Mouse (Mus musculus) mouse embryonic stem cell (cell line): ENCODE data around the gene Slc10a6.

Experiments
- in situ Hi-C, 2 experiments: fragments of 300-500 bp; cut with MboI; formaldehyde crosslinking; loops; 1 replicate in 1 of 2; 3 replicates in 1 of 2; pipeline ENCODE4 v1.14.3; 2019 to 2020; ENCODE audit warnings: low sequenced_read_pairs in 2 of 2, low pct_unique_long_range_greater_than_20kb in 1 of 2, mixed read lengths in 1 of 2; ENCODE audit not compliant: unreplicated experiment in 1 of 2

The Slc10a6 gene

DNA sequence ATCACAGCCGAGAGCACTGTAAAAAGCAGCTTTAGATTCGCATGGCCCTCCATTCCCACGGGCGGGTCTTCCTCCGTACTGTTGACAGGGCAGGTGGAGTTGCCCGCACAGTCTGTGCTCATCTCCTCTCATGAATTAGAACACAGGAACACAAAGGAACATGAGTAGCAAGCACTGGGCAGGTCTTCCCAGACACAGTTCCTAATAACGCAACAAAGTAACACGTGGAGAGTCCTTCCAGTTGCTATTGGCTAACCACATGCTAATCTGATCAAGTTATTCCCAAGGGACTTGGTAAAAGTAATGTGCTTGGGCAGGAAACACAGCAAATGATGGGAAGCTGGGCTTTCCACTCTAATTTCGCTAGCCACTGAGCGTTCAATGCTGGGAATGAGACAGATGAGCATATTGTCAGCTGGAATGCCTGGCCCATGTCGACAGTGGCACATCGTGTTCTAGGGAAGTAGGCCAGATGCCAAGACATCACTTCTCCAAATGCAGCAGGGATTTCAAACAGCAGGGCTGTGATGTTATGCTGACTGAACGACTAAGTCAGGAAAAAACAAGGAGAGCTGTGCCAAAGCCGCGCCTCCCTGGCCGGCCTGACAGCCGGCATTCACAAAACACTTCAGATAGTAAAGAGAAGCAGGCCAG, at the start of gene Slc10a6:
TSS of gene Slc10a6 (minus strand) at position 293 of the 654 bp plus-strand sequence.
- in situ Hi-C loops: no loop called here

DNA sequence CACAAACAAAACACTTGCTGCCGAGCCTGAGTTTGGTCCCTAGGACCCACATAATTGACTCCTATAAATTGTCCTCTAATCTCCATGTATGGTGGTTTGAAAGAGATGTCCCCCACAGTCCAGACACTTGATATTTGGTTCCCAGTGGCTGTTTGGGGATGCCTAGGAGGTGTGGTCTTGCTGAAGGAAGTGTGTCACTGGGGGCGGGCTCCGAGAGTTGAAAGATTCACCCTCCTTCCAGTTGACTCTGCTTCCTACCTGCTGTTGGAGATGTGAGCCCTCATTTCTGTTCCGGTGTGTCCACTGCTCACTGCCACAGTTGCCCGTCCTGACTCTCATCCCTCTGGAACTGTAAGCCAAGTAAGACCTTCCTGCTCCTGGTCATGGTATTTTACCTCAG, 49.8 kb upstream of the Slc10a6 start:
- in situ Hi-C loops: loop anchor here (10.0 to 25.0 kb wide), 2 partner anchors 133 to 156 kb away; no protein-coding TSS in a partner anchor

DNA sequence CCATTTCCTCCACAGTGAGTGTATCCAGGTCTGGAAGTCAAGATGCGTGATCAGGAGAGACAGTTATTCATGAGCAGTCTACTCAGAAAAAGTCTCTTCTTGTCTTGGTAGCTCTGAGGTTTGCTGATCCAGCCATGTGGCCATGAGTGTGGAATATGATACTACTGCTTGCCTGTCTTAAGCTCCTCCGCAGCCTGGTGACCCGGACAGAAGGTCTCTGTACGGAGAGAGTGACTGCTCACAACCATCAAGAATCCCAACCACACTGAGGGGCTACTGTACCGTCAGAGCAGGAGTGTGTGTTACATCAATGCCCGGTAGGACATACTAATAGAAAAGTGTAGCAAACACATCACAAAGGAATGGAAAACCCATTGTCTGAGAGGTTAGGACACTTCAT, 48.7 kb upstream of the Slc10a6 start:
- in situ Hi-C loops: loop anchor here (10.0 to 25.0 kb wide), 2 partner anchors 134 to 157 kb away; no protein-coding TSS in a partner anchor

DNA sequence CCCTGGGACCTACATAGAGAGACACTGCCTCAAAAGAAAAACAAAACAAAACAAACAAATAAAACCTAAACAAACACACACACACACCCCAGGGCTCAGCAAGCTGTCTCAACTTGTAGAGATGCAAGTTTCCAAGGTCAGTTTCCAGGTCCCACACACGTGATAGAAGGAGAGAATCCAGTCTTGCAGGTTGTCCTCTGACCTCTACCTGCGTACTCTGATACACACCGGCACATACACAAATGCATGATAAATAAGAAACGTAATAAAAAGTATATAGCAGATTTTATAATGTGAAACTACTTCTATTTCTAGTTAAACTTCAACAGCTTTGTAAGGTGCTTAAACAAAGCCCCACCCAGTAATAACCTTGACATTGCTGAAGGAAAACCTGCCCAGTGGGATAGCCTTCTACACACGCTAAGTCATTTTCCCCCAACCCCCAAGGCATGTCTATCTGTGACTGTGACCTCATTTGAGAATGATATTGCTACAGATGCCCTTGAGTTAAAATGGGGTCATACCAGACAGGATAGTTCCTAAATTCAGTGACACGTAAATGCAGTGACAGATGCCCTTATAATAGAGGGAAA, 47.2 kb upstream of the Slc10a6 start:
- in situ Hi-C loops: loop anchor here (10.0 to 25.0 kb wide), 2 partner anchors 136 to 158 kb away; no protein-coding TSS in a partner anchor

DNA sequence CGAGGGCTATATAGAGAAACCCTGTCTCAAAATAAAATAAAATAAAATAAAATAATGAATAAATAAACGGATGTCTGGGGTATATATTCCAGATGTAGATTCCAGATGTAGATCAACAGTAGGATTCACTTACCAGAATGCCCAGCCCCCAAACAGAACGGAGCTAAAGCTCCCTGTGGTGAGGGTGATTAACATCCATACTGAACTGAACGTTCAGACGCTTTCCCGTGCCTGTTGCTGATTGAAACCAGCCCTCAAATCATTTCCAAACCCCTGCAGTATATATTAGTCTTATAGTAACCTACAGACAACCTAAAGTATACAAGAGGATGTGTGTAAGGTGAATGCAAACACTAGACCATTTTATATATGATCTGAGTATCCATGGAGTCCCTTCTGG, 45.3 kb upstream of the Slc10a6 start:
- in situ Hi-C loops: loop anchor here in 1 of 2 experiments (10.0 kb wide), 1 partner anchor 160 kb away; no protein-coding TSS in a partner anchor

DNA sequence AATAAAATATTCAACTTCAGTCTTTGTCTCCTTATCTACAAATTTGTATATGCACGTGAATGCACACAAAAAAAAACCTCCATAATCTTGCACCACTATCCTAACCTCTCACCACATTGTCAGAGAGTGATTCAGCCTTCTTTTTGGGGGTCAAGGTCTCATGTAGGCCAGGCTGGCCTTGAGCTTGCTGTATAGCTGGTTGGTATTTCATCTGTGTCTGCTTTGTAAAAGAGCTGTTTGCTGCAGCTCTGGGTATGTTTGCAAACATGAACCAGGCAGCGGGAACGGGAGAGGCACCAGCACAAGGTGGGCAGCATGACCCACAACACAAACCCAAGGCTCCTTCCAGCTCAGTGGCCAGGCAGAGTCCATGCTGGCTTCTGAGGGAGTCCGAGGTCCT, 44.4 kb upstream of the Slc10a6 start:
- in situ Hi-C loops: loop anchor here in 1 of 2 experiments (10.0 kb wide), 1 partner anchor 161 kb away; no protein-coding TSS in a partner anchor

DNA sequence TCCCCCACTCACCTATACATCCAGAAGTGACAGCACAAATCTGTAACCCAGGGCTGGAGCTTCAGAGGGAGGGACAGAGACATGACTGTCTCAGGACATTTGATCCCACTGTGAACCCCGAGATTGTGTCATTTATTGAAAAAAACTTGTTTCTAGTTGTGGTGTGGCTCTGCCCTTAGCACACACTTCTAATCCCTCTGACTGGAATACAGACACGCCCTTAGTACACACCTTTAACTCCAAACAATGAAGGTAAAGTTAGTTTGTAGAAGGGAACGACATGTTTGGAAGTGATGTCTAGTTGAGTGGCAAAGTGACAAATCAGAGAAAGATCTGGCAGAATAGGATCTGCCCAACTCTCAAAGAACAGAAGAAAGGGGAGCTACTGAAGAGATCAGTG, 42.7 kb upstream of the Slc10a6 start:
- in situ Hi-C loops: loop anchor here in 1 of 2 experiments (10.0 kb wide), 1 partner anchor 163 kb away; no protein-coding TSS in a partner anchor

DNA sequence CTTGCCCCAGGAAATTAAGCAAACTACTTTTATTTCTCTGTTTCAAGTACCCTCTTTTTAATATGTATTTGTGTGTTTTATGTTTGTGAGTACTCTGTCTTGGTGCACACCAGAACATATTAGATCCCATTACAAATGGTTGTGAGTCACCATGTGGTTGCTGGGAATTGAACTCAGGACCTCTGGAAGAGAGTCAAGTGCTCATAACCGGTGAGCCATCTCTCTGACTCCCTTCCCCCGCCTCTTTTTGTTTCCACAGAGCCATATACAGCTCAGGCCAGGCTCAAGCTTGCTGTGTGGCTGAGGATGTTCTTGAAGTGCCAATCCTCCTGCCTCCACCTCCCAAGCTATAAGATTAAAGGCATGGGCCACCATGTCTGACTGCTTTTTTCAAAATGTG, 36.7 kb upstream of the Slc10a6 start:
- in situ Hi-C loops: no loop called here

DNA sequence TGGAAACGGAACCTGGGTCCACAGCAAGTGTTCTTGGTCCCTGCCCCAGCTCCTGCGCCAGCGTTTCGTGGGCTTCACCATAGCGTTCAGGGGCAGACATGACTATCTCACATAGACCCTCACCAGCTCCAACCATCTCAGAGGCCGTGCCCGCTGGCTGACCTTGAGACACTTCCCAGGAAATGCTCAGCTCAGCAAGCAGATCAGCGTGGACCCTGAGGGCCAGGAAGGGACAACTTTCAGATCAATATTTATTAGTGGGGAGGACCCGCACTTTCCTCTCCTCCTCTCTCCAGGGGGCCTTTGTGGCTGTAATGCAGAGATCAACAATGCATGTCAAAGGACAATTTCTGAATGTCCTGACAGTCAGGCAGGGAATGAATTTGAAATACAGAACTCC, 35.7 kb upstream of the Slc10a6 start:
- in situ Hi-C loops: no loop called here

DNA sequence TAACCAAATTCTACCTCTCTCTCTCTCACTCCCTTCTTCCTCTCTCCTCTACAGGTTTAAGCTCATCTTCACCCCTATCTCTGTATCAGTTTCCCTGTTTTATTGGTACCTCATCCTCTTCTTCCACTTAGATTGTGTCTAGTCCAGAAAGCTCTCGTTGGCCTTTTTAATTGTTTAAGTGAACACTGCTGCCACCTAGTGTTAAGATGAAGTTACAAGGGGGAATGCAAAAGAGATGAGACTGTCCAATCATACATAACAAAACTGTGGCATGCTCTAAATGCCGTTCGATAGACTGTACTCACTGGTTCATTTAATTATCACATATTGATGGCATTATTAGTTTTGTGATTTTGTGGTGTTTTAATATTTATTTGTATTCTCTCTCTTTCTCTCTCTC, 30.4 kb upstream of the Slc10a6 start:
- in situ Hi-C loops: no loop called here

DNA sequence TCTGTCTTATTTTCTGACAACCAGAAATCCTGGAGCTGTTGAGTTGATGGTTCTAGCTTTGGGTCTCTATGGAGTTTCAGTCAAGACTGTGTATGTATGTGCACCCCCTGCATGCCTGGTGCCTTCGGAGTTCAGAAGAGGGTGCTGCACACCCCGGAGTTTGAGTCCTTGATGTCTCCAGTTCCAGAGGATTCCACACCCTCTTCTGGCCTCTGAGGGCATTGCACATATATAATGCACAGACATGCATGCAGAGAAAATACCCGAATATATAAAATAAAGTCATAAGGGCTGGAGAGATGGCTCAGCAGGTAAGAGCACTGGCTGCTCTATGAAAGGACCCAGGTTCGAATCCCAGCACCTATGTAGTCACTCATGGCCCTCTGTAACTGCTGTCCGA, 29.7 kb upstream of the Slc10a6 start:
- in situ Hi-C loops: no loop called here

DNA sequence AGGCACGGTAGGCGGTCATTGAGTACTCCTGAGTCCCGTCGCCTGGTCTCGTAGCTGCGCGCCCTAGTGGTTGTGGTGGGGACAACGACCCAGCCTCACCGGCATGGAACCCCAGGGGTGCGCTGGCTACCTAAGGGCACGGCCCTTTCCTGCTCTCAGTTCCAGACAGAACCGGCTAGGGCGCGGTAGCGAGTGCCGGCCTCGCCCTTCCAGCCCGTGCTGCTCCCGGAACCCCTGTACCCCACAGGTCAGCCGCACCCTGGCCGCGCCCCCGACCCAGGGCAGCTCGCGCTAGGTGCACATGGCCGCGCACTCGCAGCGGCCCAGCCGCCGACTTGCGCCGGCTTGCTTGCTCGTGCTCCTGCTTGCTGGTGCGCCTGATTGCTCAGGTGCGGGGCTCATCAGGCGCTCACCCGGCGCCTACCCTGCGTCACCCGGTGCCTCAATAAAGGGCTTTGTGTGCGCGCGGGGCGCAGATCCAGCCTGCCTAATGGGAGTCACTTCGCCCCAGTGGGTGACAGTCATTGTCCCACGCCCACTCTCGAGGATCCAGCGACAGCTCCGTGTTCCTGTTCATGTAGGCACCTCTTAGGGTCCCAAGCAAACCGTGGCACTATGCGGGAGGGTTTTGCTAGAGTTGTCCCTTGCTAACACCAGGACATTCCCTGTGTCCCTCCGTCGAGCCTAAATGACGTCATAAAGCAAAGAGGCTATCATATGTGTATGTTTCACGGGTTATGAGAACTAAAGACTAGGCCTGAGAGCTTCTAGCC, 26.3 kb upstream of the Slc10a6 start, which contains the start of gene 1700016H13Rik:
TSS of gene 1700016H13Rik (minus strand) at position 665 of the 773 bp plus-strand sequence.
- in situ Hi-C loops: no loop called here

DNA sequence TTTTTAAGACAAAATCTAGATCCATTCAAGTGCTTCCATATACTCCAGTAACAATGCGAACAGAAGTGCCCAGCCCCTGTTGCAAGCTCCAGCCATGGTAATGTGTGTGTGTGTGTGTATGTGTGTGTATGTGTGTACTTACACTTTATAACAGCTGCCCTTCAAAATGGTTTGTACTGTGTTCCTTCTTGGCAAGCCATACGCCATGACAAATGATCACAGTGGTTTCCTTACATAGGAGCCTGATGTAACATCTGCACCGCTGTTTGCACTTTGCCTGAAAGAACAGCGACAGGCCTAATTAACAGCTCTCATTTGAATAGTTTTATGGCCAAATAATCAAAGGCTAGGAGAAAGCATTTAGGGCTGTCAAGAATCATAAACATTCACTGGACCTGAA, 25.6 kb upstream of the Slc10a6 start:
- in situ Hi-C loops: loop anchor here (5.0 kb wide), 1 partner anchor 297 kb away; no protein-coding TSS in a partner anchor

DNA sequence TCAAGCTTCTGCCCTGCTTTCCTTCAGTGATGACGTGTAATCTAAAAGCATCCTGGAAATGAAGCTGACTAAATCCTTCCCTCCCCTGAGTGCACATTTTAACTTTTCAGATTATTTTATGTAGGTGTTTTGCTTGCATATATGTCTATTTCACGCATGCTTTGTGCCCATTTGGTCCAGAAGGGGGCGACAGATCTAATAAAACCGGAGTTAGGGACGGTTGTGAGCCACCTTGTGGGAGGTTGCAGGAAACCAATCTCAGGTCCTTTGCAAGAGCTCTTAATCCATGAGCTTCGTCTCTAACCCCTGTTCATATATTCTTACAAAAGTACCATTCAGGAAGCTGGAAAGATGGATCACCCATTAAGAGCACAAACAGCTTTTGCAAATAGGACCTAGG, 25.0 kb upstream of the Slc10a6 start:
- in situ Hi-C loops: loop anchor here (5.0 kb wide), 1 partner anchor 297 kb away; no protein-coding TSS in a partner anchor

DNA sequence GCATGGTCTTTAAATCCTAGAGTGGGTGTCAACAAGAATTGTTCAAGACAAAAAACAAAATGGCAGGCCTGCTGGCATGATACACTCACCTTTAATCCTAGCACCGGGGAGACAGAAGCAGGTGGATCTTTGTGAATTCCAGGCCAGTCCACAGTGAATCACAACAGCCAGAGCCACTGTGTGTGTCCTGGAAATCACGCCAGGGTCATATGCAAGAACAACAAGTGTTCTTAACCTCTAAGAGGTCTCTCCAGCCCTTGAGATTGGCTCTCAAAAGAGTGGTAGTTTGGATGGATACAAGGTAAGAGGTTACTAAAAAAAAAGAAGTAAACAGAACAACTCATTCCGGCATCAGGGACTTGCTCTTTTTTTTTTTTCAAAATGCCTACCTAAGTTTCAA, 18.1 kb upstream of the Slc10a6 start:
- in situ Hi-C loops: no loop called here

DNA sequence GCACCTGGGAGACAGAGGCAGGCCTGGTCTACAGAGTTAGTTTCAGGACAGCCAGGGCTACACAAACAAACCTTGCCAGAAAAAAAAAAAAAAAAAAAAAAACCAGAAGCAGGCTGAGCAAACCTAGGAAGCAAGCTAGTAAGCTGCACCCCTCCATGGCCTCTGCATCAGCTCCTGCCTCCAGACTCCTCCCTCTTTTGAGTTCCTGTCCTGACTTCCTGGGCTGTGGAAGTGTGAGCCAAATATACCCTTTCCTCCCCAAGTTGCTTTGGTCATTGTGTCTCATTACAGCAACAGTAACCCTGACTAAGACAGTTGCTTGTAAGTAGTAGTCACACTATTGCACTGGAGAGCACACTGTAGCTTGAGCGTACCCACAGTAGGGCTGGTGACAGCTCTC, 15.0 kb upstream of the Slc10a6 start:
- in situ Hi-C loops: no loop called here

DNA sequence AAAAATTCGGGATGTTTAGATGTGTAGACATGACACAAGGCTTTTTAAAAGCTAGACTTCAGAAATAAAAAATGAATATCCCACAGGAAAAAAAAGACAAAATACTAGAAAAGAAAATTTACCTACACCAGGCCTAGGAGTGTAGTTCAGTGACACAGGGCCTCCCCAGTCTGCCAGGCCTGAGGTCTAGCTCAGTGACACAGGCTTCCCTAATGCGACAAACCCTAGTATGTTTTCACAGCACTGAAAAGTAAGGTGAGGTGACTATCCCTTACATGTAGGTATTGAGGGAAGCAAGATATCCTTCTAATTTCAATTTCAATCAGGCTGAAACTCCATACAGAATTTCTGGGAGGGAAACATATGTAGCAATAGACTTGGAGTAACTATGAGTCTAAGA, 8.0 kb upstream of the Slc10a6 start:
- in situ Hi-C loops: no loop called here

DNA sequence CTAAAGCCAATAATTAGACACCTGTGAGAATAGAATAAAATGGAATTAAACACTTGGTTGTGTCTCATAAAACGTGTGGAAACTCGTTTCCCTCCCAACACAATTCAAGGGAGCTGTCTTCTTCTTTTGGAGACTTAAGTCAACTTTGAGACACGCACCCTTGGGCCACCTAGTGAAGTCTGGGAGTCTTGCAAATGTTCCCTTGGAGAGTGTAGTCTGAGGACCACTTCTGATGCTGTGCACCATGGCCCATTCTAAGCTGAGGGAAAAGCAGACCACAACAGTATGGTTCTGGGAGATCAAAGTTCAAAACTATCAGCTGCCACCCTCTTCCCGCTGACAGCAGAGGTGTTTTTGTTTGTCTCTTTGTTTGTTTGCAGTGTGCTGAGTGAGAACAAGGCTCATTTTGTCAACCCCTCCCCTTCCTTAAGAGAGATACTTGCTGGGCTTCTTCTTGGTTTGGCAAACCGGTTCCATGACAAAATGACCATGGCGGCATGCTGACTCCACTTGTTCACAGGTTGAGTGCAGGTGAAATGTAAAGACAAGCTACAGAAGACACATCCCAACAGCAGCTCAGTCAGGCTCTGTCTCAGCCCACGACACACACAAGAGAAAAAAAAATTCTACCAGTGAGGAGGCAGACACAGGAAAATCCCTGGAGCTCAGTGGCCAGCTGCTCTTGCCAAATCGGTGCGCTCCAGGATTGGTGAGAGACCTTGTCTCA, 814 bp upstream of the Slc10a6 start:
- in situ Hi-C loops: no loop called here
